Mouse (Mus musculus) hindbrain, embryonic 14.5 days (tissue): ENCODE measurements around the gene Dhps. TPM values are rescaled to one million over a fixed set of nuclear protein-coding genes. Genes with fewer than 3 reads are reported as not detected.

Experiments used
- ATAC-seq: fragments of 200-750 bp; cut with Nextera tagmentation; 2 replicates; pipeline ENCODE4 v1.8.0; 2017; ENCODE audit warnings: moderate number of reproducible peaks, mild to moderate bottlenecking, moderate TSS enrichment, moderate library complexity; ENCODE audit not compliant: low FRiP score
- DNase-seq: peaks from one replicate; pipeline ENCODE4 v3.0.0-alpha.2; 2015; ENCODE audit warnings: low spot score
- H3K27ac ChIP-seq: fragments of 300-500 bp; sonication (generic); 2 replicates; pipeline ENCODE4 v1.5.1; 2014; ENCODE audit warnings: mild to moderate bottlenecking, moderate library complexity
- H3K27me3 ChIP-seq: fragments of 300-500 bp; sonication (generic); 2 replicates; pipeline ENCODE4 v1.6.1; 2014; ENCODE audit warnings: mild to moderate bottlenecking, low read length, mixed read lengths; ENCODE audit not compliant: control insufficient read depth, insufficient read depth
- H3K36me3 ChIP-seq: fragments of 300-500 bp; sonication (generic); replicated peaks from 2 replicates; pipeline ENCODE4 v1.6.1; 2014; ENCODE audit not compliant: control insufficient read depth, insufficient read depth
- H3K4me1 ChIP-seq: fragments of 300-500 bp; sonication (generic); replicated peaks from 2 replicates; pipeline ENCODE4 v1.6.1; 2014; ENCODE audit warnings: antibody characterized with exemption, low read length, mixed read lengths; ENCODE audit not compliant: control insufficient read depth, insufficient read depth
- H3K4me2 ChIP-seq: fragments of 300-500 bp; sonication (generic); replicated peaks from 2 replicates; pipeline ENCODE4 v1.6.1; 2014; ENCODE audit warnings: mild to moderate bottlenecking, moderate library complexity
- H3K4me3 ChIP-seq: fragments of 300-500 bp; sonication (generic); replicated peaks from 2 replicates; pipeline ENCODE4 v1.5.1; 2014; ENCODE audit warnings: mild to moderate bottlenecking, low read length
- H3K9ac ChIP-seq: fragments of 300-500 bp; sonication (generic); 2 replicates; pipeline ENCODE4 v1.6.1; 2014
- H3K9me3 ChIP-seq: fragments of 300-500 bp; sonication (generic); 2 replicates; pipeline ENCODE4 v1.6.1; 2016; ENCODE audit warnings: low read length; ENCODE audit not compliant: control insufficient read depth
- WGBS: fragments of 180-500 bp; shearing (Covaris S2); extraction: QIAGEN DNeasy Blood & Tissue Kit; methylation state at CpG from one replicate; pipeline ENCODE4 v1.1.7; 2014; 5-methylcytosine and 5-hydroxymethylcytosine counted together
- polyA plus RNA-seq: library from polyadenylated mRNA; unstranded; fragments of >200 nt; fragmentation: Nextera tagmentation; extraction: Ambion mirVana; gene quantifications from 2 replicates; pipeline ENCODE4 v1.2.1, GENCODE M21; 2014

Dhps gene
- polyA plus RNA-seq, 1 experiment from 2014 or later, result 113 TPM

DNA sequence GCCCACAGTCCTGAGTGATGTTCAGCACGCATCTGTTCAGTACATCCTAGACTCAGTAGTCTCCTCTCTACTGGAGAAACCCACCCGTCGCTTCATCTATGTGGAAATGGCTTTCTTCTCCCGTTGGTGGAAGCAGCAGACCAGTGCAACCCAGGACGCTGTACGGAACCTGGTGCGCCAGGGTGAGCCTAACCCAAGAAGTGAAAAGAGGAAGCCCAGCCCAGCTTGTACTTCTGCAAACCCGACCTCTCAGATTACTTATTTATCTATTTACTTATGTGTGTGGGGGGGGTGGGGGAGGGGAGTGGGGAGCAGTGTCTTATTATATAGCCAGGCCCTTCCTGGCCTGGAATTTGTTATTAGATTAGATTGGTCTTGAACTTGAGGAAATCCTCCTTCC lies 13.1 kb downstream of the Dhps start:
- H3K9me3 ChIP-seq, result no peaks in the 10 kb centered on the region
- no peak overlapping the region for H3K4me3 ChIP-seq
- ATAC-seq (no peak), DNase-seq (no peak)
- H3K4me1 ChIP-seq, result peaks cover 9% of the 10 kb centered on the region
- no peak overlapping the region for H3K9ac ChIP-seq
- H3K27me3 ChIP-seq, result no peaks in the 10 kb centered on the region
- H3K27ac ChIP-seq, result no peak overlapping the region
- no peak overlapping the region for H3K4me2 ChIP-seq
- H3K36me3 ChIP-seq, result peaks cover 19% of the 10 kb centered on the region; the same call in 1 of the 2 replicates
- 93% methylated on average over 8 of the region's 8 CpGs for WGBS

DNA sequence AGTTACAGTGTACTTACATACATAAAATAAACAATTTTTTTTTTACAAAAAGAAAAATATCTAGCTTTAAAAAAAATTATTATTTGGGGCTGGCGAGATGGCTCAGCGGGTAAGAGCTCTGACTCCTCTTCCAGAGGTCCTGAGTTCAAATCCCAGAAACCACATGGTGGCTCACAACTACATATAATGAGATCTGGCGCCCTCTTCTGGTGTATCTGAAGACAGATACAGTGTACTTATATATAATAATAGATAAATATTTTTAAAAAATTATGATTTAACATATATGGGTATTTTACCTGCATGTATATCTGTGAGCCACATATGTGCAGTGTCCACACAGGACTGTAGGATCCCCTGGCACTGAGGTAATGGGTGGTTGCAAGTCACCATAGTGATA lies 14.7 kb downstream of the Dhps start:
- Histone ChIP-seq H3K27me3 (no peaks in the 10 kb centered on the region), H3K36me3 (peaks cover 19% of the 10 kb centered on the region; the same call in 1 of the 2 replicates), H3K9ac (no peak overlapping the region), H3K27ac (no peak overlapping the region), H3K4me2 (no peak overlapping the region), H3K9me3 (no peaks in the 10 kb centered on the region), H3K4me3 (no peak overlapping the region), H3K4me1 (peaks cover 5% of the 10 kb centered on the region; the same call in 1 of the 2 replicates)
- DNase-seq (no peak), ATAC-seq (no peak)
- WGBS, result 80% methylated on average over 3 of the region's 3 CpGs

- H3K9ac ChIP-seq, result no peak overlapping the region
- no peaks in the 10 kb centered on the region; the same call in 1 of the 2 replicates for H3K4me1 ChIP-seq
- H3K36me3 ChIP-seq, result peaks cover 22% of the 10 kb centered on the region; the same call in 1 of the 2 replicates
- ATAC-seq (no peak), DNase-seq (no peak)
- no peaks in the 10 kb centered on the region for H3K27me3 ChIP-seq
- H3K4me2 ChIP-seq, result no peak overlapping the region
- H3K9me3 ChIP-seq, result no peaks in the 10 kb centered on the region
- H3K4me3 ChIP-seq, result no peak overlapping the region
- WGBS, result 89% methylated on average over 2 of the region's 2 CpGs
- no peak overlapping the region for H3K27ac ChIP-seq
Measured at GRCm38 (mm10) chr8:85088771-85089170, 17.2 kb downstream of the Dhps start.

DNA sequence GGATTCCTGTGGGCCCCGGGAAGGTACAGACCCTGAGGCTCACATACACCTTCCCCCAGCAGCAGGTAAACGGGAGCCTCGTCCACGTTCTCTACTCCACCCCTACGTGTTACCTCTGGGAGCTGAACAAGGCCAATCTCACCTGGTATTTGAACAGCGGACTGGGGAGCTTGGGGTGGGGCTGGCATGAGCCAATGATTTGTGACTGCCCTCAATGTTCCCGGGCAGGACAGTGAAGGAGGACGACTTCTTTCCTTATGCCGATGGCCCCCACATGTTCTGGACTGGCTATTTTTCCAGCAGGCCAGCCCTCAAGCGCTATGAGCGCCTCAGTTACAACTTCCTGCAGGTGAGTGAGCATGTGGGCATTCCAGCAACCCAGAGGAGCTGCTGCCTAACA lies 19.3 kb downstream of the Dhps start:
- H3K9me3 ChIP-seq, result no peaks in the 10 kb centered on the region
- WGBS, result 94% methylated on average over 11 of the region's 11 CpGs
- no peak overlapping the region for H3K4me2 ChIP-seq
- no peaks in the 10 kb centered on the region for H3K4me1 ChIP-seq
- H3K4me3 ChIP-seq, result no peak overlapping the region
- DNase-seq, result no peak
- ATAC-seq, result no peak
- peaks cover 41% of the 10 kb centered on the region for H3K36me3 ChIP-seq
- no peak overlapping the region for H3K9ac ChIP-seq
- no peaks in the 10 kb centered on the region for H3K27me3 ChIP-seq
- no peak overlapping the region for H3K27ac ChIP-seq

DNA sequence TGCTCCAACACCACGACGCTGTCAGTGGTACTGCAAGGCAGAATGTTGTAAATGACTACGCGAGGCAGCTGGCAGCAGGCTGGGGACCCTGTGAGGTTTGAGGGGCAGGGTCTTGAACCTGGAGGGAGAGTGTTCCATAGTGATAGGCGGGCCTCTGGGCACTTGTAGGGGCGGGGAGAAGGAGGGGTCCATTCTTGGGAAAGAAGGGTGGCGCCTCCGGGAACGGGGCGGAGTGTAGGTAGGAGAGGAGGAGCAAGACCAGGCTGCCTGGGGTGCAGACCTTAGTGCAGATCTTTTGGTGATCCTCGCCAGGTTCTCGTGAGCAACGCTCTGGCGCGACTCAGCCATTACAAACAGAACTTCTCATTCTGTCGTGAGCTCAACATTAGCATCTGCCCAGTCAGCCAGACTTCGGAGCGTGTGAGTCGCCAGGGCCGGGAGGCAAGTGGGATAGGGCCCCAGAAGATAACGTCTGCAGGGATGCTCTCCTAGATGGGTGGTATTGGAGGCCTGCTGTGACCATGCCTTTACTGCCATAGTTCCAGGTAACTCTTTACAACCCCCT lies 20.1 kb downstream of the Dhps start:
- Histone ChIP-seq H3K27ac (no peak overlapping the region), H3K4me1 (no peaks in the 10 kb centered on the region), H3K9ac (no peak overlapping the region), H3K4me2 (no peak overlapping the region), H3K9me3 (no peaks in the 10 kb centered on the region), H3K4me3 (no peak overlapping the region), H3K36me3 (peaks cover 48% of the 10 kb centered on the region), H3K27me3 (no peaks in the 10 kb centered on the region)
- no peak for ATAC-seq
- 36% methylated on average over 21 of the region's 21 CpGs for WGBS
- no peak for DNase-seq

DNA sequence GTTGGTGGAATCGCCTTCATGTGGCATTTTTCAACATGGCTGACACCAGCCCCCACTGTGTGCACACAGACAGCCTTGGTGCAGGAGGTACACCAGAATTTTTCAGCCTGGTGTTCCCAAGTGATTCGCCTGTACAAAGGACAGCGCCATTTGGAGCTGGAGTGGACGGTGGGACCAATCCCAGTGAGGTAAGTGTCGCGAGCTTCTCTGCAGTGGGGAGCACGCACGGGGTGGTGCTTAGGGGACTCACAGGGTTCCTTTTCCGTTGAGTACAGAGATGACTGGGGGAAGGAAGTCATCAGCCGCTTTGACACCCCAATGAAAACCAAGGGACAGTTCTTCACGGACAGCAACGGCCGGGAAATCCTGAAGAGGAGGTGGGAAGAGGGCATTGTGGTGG lies 23.5 kb downstream of the Dhps start:
- H3K4me1 ChIP-seq, result no peaks in the 10 kb centered on the region
- DNase-seq (no peak), ATAC-seq (no peak)
- peaks cover 52% of the 10 kb centered on the region for H3K36me3 ChIP-seq
- no peaks in the 10 kb centered on the region for H3K9me3 ChIP-seq
- no peak overlapping the region for H3K9ac ChIP-seq
- H3K27ac ChIP-seq, result no peak overlapping the region
- H3K4me2 ChIP-seq, result no peak overlapping the region
- 95% methylated on average over 13 of the region's 13 CpGs for WGBS
- no peaks in the 10 kb centered on the region for H3K27me3 ChIP-seq
- H3K4me3 ChIP-seq, result no peak overlapping the region

DNA sequence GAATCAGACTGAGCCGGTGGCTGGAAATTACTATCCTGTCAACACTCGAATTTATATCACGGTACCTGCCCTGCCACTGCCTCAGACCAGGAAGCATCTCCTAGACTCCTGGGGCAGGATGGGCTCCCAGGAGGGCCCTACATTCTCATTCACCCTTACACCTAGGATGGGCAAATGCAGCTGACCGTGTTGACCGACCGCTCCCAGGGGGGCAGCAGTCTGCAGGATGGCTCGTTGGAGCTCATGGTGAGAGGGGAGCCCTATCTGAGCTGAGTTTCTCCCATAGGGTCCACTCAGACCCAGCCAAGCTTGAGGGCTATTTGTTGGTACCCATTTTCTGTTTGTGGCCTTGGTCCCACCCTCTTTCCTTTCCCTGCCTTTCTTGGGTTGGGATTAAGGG lies 24.0 kb downstream of the Dhps start:
- WGBS, result 97% methylated on average over 7 of the region's 7 CpGs
- Histone ChIP-seq H3K4me1 (no peaks in the 10 kb centered on the region), H3K4me3 (no peak overlapping the region), H3K9ac (no peak overlapping the region), H3K4me2 (no peak overlapping the region), H3K36me3 (peaks cover 52% of the 10 kb centered on the region), H3K9me3 (no peaks in the 10 kb centered on the region), H3K27ac (no peak overlapping the region), H3K27me3 (no peaks in the 10 kb centered on the region)
- DNase-seq (no peak), ATAC-seq (no peak)

DNA sequence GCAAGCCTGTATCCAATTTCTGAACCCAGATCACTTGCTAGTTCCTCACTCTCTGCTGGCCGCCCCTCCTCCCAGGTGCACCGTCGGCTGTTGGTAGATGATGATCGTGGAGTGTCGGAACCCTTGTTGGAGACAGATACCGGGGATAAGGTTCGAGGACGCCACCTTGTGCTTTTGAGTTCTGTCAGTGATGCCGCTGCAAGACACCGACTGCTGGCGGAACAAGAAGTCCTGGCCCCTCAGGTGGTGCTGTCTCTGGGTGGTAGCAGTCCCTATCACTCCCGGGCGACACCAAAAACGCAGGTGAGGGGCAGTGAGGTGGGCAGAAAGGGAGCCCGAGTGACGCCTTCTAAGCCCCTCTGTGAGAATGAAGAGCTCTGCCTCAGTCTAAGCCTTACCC lies 24.6 kb downstream of the Dhps start:
- Histone ChIP-seq H3K36me3 (peaks cover 52% of the 10 kb centered on the region), H3K9me3 (no peaks in the 10 kb centered on the region), H3K9ac (no peak overlapping the region)

GRCm38 (mm10) chr8:85096850-85097249 lies 25.3 kb downstream of the Dhps start:
- no peaks in the 10 kb centered on the region for H3K27me3 ChIP-seq
- no peak overlapping the region for H3K4me3 ChIP-seq
- peaks cover 52% of the 10 kb centered on the region for H3K36me3 ChIP-seq
- DNase-seq (no peak), ATAC-seq (no peak)
- H3K9ac ChIP-seq, result no peak overlapping the region
- no peak overlapping the region for H3K27ac ChIP-seq
- no peaks in the 10 kb centered on the region for H3K4me1 ChIP-seq
- 92% methylated on average over 4 of the region's 4 CpGs for WGBS
- H3K4me2 ChIP-seq, result no peak overlapping the region
- H3K9me3 ChIP-seq, result no peaks in the 10 kb centered on the region

More for the DNA sequence above, 24.6 kb downstream of the Dhps start:
- no peaks in the 10 kb centered on the region for H3K4me1 ChIP-seq
- no peak overlapping the region for H3K4me3 ChIP-seq
- no peaks in the 10 kb centered on the region for H3K27me3 ChIP-seq
- no peak overlapping the region for H3K4me2 ChIP-seq
- ATAC-seq, result no peak
- no peak overlapping the region for H3K27ac ChIP-seq
- 96% methylated on average over 16 of the region's 16 CpGs for WGBS
- DNase-seq, result no peak
